Mouse (Mus musculus) c-Kit-positive CD71-positive TER-119-negative erythroid progenitor cells, embryonic 14.5 days (primary cell): ENCODE results near the gene Jazf1.

Experiments used
- DNase-seq: peaks from one replicate; pipeline ENCODE4 v3.0.0-alpha.2; 2013; ENCODE audit warnings: low read depth

Jazf1 gene

GRCm38 (mm10) chr6:52912143-52912918 is 156.1 kb downstream of the Jazf1 start:
- no peak for DNase-seq

GRCm38 (mm10) chr6:52906801-52907200 is 161.6 kb downstream of the Jazf1 start:
- DNase-seq, result no peak

GRCm38 (mm10) chr6:52905100-52905499 is 163.3 kb downstream of the Jazf1 start:
- DNase-seq, result no peak

- DNase-seq, result no peak
Measured at GRCm38 (mm10) chr6:52903226-52903960, 165.0 kb downstream of the Jazf1 start.

GRCm38 (mm10) chr6:52899574-52900245 is 168.7 kb downstream of the Jazf1 start:
- no peak for DNase-seq

- no peak for DNase-seq
Measured at GRCm38 (mm10) chr6:52895075-52895474, 173.4 kb downstream of the Jazf1 start.

- DNase-seq, result no peak
Measured at GRCm38 (mm10) chr6:52894501-52894823, 174.0 kb downstream of the Jazf1 start.

GRCm38 (mm10) chr6:52893811-52894500 is 174.5 kb downstream of the Jazf1 start:
- DNase-seq, result no peak

- no peak for DNase-seq
Measured at GRCm38 (mm10) chr6:52892978-52893377, 175.5 kb downstream of the Jazf1 start.

- DNase-seq, result no peak
Measured at GRCm38 (mm10) chr6:52887541-52888203, 180.8 kb downstream of the Jazf1 start.

- DNase-seq, result no peak
Measured at GRCm38 (mm10) chr6:52883773-52884172, 184.7 kb downstream of the Jazf1 start.

GRCm38 (mm10) chr6:52877176-52877575 is 191.3 kb downstream of the Jazf1 start:
- no peak for DNase-seq

GRCm38 (mm10) chr6:52871306-52871705 is 197.1 kb downstream of the Jazf1 start:
- DNase-seq, result no peak

GRCm38 (mm10) chr6:52869252-52869651 is 199.2 kb downstream of the Jazf1 start:
- DNase-seq, result no peak

- DNase-seq, result no peak
Measured at GRCm38 (mm10) chr6:52868352-52868751, 200.1 kb downstream of the Jazf1 start.

- DNase-seq, result no peak
Measured at GRCm38 (mm10) chr6:52861928-52862327, 206.5 kb downstream of the Jazf1 start.

GRCm38 (mm10) chr6:52861186-52861820 is 207.1 kb downstream of the Jazf1 start:
- DNase-seq, result no peak

GRCm38 (mm10) chr6:52860713-52861112 is 207.7 kb downstream of the Jazf1 start:
- DNase-seq, result no peak

- no peak for DNase-seq
Measured at GRCm38 (mm10) chr6:52858911-52859431, 209.5 kb downstream of the Jazf1 start.

GRCm38 (mm10) chr6:52852404-52853107 is 215.9 kb downstream of the Jazf1 start:
- DNase-seq, result no peak
